Mouse (Mus musculus) embryonic fibroblast, embryonic 13.5 days (primary cell): ENCODE data around the gene Stub1. TPM values are rescaled to one million over a fixed set of nuclear protein-coding genes. Genes with fewer than 3 reads are reported as not detected.
A peak's percentile ranks its signal among the peaks of the same experiment; 100 is the strongest.

Experiments used
- H3K27ac ChIP-seq: 2 replicates; pipeline ENCODE4 v1.5.1; 2012; ENCODE audit warnings: low read length, control low read depth, inconsistent platforms; ENCODE audit not compliant: insufficient read depth
- H3K4me1 ChIP-seq: 2 replicates; pipeline ENCODE4 v1.6.1; 2011; ENCODE audit warnings: low read length; ENCODE audit not compliant: control insufficient read depth, insufficient read depth
- H3K4me3 ChIP-seq: 2 replicates; pipeline ENCODE4 v1.5.1; 2011; ENCODE audit warnings: mild to moderate bottlenecking, control low read depth, low read length; ENCODE audit not compliant: insufficient read depth
- CTCF ChIP-seq: IDR thresholded peaks from 2 replicates; pipeline ENCODE4 v1.5.1; 2011; ENCODE audit warnings: mild to moderate bottlenecking, control low read depth, low read length, moderate library complexity, borderline replicate concordance; ENCODE audit not compliant: insufficient read depth
- POLR2A ChIP-seq: IDR thresholded peaks from 2 replicates; pipeline ENCODE4 v1.6.1; 2011; ENCODE audit warnings: low read depth, mild to moderate bottlenecking, control low read depth, low read length, moderate library complexity
- polyA plus RNA-seq: library from polyadenylated mRNA; stranded (reverse); fragments of >200 nt; gene quantifications from 2 replicates; pipeline ENCODE4 v1.2.4, GENCODE M21; 2011; ENCODE audit warnings: low read depth; ENCODE audit not compliant: missing spikeins, insufficient read length

The Stub1 gene
- polyA plus RNA-seq, 1 experiment = 118 TPM

DNA sequence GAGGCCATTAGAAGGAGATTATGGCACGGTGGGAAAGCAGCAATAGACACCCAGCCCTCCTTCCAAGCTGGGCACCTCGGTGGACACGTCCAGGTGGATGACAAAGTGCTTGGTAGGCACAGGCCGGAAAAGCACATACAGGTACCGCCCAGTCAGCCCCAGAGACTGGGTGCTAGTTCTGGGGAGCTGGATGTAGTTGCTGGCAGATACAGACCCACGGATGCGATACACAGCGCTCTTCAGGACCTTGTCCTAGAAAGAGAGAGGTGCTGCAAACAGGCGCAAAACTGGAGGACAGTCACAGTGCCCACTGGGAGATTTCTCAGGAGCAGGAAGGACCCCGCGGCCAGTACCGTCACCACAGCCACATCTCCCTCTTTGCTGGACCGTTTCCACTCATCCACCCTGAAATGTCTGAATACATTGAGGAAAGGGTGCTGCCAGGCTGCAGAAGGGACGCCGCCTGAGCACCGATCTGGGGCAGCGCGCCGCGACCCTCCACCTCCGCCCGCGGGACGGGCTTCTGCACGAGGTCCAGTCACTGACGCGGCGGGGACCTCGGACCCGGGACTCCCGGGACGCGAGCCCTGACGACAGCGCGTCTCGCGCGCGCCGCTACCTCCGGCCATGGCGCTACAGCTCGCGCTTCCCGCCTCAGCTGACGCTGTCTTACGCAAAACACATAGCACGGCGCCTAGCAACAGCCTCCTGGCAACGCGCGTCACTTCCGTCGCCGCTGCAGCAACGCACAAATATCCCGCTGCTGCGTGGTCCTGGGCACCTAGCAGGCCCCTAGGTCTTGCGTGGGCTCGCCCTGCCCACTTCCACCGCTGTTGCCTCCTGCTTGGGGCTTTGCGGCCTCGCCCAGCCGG lies 27.9 kb upstream of the Stub1 start, which contains the start of gene Wdr90:
Gene Wdr90 (minus strand): TSS at position 670 of the 872 bp plus-strand sequence.
- H3K4me3 ChIP-seq = peak within 1 kb of the TSS; percentile 56
- H3K4me1 ChIP-seq = no peaks in the 10 kb centered on the region
- TF ChIP-seq POLR2A = peak; percentile 72
- TF ChIP-seq CTCF = no peak
- peak within 1 kb of the TSS; percentile 9; the same call in 1 of the 2 replicates for H3K27ac ChIP-seq

DNA sequence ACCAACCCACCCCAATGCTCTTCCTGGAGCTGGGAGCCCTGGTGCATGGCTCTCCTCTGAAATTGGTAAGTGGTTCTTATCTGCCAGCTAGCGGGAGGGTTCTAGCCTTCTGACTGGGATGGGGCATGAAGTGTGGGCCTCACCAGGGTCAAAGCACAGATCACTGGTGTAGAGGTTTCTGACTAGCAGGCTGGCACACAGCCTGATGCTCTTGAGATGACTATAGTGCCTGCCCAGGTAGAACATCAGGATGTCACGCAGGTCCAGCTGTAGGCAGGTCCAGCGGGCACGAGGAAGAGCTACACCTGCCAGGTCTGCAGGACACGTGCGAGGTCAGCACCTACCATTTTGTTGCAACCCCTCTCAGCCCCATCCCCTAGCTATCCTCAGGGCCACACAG lies 27.0 kb upstream of the Stub1 start:
- no peak overlapping the region for H3K4me3 ChIP-seq
- no peak overlapping the region for H3K27ac ChIP-seq
- TF ChIP-seq CTCF (no peak), POLR2A (no peak)
- H3K4me1 ChIP-seq = no peaks in the 10 kb centered on the region

DNA sequence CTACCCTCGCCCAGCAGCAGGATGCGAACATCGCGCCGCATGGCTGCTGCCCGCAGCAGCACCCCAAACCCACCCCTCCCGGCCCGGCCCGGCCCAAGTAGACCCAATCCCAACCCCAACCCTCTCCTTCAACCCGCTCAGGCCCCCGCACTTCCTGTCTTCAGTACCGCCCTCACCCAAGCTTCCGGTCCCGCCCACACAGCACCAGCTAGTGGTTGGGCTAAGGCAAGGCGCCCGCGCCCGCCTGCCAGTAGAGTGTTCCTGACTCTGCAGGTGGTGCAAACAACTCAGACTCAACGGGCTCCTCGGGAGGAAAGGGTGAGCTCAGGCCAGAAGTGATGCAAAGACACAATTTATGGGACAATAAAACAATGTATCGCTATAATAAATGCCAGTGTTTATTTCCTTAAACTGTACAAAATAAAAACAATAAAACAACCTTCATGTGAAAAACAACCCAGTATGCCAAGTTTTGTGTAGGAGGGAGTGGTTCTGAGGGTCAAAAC lies 11.2 kb upstream of the Stub1 start, which contains the start of gene Rhot2:
Gene Rhot2 (minus strand): TSS at position 456 of the 506 bp plus-strand sequence.
- Histone ChIP-seq H3K4me3 (peak within 1 kb of the TSS; percentile 68), H3K27ac (peak within 1 kb of the TSS; percentile 49), H3K4me1 (0 out of 2 replicates have a peak, but pooled peaks cover 6% of the 10 kb centered on the region)
- TF ChIP-seq CTCF (no peak), POLR2A (peak; percentile 82)

DNA sequence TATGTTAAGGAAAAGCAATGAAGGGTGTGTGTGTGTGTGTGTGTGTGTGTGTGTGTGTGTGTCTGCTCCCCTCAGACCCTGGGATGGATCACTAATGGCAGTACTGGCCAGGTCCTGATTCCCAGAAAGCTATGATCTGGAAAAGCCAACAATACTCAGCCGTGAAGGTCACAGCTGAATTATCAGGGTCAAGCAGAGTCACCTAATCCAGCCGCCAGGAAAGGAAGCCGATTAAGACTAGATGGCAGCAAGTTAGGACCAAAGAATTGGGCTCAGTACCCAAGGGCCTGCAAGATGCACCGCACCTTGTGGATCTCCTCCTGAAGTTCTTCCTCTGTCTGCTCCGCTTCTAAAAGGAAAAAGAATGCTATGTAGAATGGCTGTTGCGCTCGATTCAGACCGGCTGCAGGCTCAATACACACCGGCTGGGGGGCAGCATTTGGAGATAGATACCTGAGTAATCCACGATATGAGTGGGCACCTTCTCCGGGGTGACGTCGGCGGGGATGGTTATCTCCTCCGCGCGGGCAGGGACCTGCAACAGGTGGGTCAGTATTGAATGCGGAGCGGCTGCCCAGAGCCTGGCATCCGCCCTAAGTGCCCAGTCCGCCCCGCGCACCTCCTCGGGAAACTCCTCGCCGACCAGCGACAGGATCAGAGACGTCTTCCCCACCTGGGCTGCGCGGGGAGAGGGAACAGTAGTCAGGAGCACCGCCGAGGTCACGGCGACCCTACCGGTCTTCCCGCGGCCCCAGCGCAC lies 10.6 kb upstream of the Stub1 start:
- Histone ChIP-seq H3K4me3 (peak overlapping the region; percentile 68), H3K4me1 (peaks cover 6% of the 10 kb centered on the region; the same call in 1 of the 2 replicates), H3K27ac (peak overlapping the region; percentile 49)
- TF ChIP-seq POLR2A = no peak
- no peak for TF ChIP-seq CTCF

DNA sequence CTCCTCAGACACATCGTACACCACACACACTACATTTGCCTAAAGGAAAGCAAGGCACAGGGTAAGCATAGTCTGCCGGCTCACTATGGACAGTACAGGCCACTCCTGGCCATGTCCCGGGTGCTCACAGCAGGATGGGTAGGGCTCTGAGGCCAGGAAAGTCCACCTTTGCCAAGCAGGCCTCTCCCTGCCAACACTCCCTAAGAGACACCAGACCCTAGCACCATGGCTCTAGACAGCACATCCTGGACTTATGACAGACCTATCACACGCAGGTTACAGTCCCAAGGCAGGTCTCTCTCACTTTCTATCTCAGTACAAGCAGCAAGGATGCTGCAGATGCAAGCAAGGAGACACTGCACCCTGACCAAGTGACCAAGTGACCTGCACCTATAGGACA lies 9.9 kb upstream of the Stub1 start:
- Histone ChIP-seq H3K4me1 (peaks cover 6% of the 10 kb centered on the region; the same call in 1 of the 2 replicates), H3K4me3 (peak overlapping the region; percentile 68), H3K27ac (no peak overlapping the region)
- TF ChIP-seq CTCF (no peak), POLR2A (no peak)

DNA sequence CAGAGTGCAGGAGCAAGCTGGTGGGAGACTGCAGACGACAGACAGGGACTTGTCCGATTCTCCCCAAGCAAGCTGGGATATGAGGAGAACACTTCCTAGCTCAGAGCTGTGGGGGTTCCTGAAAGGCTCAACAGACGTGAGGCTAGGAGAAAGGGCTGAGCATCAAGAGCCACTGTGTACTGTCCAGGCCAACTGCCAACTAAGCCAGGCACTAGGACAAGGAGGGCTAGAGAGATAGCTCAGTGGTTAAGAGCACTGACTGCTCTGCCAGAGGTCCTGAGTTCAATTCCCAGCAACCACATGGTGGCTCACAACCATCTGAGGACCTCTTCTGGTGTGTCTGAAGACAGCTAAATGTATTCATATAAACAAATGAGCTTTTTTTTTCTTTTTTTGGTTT lies 9.3 kb upstream of the Stub1 start:
- Histone ChIP-seq H3K27ac (no peak overlapping the region), H3K4me1 (peaks cover 6% of the 10 kb centered on the region; the same call in 1 of the 2 replicates), H3K4me3 (no peak overlapping the region)
- no peak for TF ChIP-seq CTCF

DNA sequence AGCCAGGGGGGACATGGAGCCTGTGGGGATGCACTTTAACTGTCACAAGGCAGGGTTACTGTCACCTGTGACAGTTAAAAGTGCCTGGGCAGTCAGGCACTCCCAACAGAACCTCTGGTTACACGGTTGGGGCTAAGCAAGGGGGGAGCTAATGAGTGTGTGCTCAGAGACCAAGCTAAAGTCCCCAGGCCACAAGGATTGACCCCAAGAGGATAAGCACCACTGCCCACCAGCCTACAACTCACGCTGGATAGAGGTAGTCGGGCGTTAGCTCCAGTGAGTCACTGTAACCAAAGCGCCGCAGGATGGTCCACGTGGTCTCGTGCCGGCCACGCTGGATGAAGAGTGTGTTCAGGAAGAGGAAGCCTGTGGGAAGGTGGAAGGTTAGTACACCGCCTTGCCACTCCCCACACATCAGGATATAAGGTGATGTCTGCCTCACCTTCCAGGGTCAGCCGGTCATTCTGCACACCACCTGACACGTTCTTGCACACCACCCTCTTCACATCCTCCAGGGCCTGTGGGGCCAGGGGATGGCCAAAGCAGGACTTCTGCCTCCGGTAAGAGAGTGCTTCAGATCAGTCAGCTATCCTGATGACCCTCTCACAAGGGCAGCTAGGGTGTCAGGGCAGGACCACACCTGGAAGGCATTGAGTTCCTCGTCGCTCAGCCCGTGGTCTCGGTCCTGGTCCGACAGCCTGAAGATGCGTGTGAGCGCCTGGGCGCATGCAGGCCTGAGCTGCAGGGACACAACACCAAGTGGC lies 8.1 kb upstream of the Stub1 start, which contains the start of gene Gm20683:
Gene Gm20683 (minus strand): TSS at position 647 of the 764 bp plus-strand sequence.
- Histone ChIP-seq H3K4me1 (peaks cover 13% of the 10 kb centered on the region; the same call in 1 of the 2 replicates), H3K27ac (no peak within 1 kb of the TSS), H3K4me3 (no peak within 1 kb of the TSS)
- TF ChIP-seq POLR2A (no peak), CTCF (no peak)

DNA sequence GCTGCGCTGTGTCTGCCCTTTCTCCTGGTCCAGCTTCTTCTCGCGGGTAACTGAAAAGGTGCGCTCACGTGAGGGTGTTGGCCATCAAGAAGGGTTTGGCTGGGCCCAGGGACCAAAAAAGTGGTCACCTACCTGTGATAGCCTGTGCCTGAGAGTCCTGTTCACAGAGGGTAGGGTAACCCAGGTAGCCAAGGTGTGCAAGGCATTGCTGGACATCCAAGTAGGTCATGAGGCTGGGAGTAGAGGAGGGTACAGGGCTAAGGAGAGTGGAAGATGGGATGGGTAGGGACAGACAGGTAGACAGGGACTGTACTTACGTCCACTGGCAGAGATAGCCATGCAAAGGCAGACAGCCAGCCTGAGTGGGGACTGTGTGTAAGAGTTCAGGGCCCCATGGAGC lies 7.3 kb upstream of the Stub1 start:
- TF ChIP-seq POLR2A (no peak), CTCF (no peak)
- Histone ChIP-seq H3K4me1 (peaks cover 14% of the 10 kb centered on the region), H3K27ac (no peak overlapping the region), H3K4me3 (no peak overlapping the region)
